Mouse (Mus musculus): ENCODE measurements around the gene Clcn3.

DNA sequence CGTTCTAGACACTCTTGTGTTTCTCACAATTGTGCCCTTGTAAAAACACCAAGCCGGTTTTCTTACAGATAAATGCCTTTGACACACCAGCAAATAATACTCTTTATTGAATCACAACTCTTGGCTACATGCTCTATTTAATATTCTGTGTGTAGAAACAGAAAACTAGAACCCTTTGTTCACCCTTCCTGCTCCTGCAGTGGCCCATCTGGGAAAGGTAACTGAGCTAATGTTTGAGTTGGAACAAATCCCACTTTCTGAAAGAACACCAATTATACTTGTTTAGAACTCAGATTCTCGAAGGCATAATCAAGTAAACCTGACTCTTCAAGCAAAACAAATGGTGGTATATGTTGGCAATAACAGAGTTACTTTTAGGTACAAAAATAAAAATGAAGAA lies 17.4 kb downstream of the Clcn3 start:
- TF ChIP-seq GATA1 (IDR thresholded peaks at IDR 0.05; ENCODE audit: low read length), result no peak
- no peak for TF ChIP-seq TAL1 (IDR thresholded peaks at IDR 0.05; ENCODE audit: low read length)

Data from erythroblast, embryonic 14.5 days (primary cell).